Mouse (Mus musculus) gonadal fat pad, adult 2 months (tissue): ENCODE results near the gene Irf2bp1. TPM values are rescaled to one million over a fixed set of nuclear protein-coding genes. Genes with fewer than 3 reads are reported as not detected.
A peak's percentile ranks its signal among the peaks of the same experiment; 100 is the strongest.

Source experiments
- DNase-seq: peaks from one replicate; pipeline ENCODE4 v3.0.0-alpha.2; 2012; ENCODE audit warnings: low read depth
- polyA plus RNA-seq: library from polyadenylated mRNA; depleted of rRNA; stranded (reverse); fragments of >200 nt; gene quantifications from 2 replicates; pipeline ENCODE4 v1.2.3, GENCODE M21; 2012; rRNA removed

Irf2bp1 gene
- 19.4 and 26.1 TPM in 2 replicates for polyA plus RNA-seq

GRCm38 (mm10) chr7:19003902-19004630, at the start of gene Irf2bp1:
Gene Irf2bp1, plus strand, starts transcription at chr7:19004044.
- no peak for DNase-seq

GRCm38 (mm10) chr7:18957569-18958383, 46.1 kb upstream of the Irf2bp1 start:
- DNase-seq, result no peak

DNA sequence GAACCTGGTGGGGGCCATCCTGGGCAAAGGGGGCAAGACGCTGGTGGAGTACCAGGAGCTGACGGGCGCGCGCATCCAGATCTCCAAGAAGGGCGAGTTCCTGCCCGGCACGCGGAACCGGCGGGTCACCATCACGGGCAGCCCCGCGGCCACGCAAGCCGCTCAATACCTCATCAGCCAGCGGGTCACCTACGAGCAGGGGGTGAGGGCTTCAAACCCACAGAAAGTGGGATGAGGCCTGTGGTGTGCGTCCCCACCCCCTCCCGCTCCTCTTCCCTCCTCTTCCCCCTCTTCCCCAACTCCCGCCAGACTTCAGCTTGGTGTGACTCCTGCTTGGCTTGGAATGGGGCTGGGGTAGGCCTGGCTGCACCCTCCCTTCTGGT, 45.5 kb upstream of the Irf2bp1 start:
- no peak for DNase-seq

- no peak for DNase-seq
Observed at GRCm38 (mm10) chr7:18959446-18959845, 44.4 kb upstream of the Irf2bp1 start.

DNA sequence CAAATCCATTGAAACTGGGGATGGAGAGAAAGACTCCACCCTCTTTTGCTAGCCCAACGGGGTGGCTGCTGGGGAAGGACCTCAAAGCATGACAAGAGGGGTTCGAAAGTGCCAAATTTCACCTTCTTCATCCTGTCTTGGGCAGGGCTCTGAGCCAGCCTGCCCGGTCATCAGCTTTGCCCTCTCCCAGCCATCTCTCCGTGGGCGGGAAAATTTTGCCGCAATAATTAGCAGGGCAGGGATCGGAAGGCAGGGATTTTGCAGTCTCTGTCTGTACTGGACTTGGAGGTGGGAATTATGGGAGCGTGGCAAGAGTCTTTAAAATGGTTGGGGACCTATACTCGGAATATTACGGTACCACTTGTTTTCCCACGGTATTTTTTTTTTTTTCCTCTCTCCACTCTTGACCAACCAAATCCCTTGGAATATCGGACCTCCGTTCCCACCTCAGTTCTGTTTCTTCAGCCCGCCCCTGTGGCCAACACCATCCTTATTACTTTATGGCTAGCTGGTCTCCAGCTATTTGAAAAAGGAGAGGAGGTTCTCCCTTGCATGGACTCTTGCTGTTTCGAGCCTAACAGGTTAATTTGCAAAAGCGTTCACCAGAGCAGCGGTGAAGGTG, 41.6 kb upstream of the Irf2bp1 start:
- DNase-seq, result no peak

DNA sequence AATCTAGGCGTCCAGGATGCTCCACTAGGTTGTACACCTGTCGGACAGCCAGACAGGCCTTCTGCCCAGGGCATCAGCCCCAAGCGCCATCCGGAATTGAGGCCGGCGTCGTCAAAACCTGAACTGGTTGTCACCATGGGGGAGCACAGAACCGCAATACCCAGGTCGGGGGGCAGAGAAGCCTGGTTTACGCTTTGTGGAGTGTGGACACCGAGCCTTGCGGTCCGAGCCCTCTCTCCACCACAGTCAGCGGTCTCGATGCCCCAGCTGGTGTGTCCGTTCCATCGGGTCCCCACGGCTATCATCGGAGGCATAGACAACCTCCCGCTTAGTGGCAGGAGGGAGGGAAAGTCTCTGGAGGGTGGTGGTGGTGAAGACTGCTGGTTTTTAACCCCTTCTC, 41.0 kb upstream of the Irf2bp1 start:
- no peak for DNase-seq

DNA sequence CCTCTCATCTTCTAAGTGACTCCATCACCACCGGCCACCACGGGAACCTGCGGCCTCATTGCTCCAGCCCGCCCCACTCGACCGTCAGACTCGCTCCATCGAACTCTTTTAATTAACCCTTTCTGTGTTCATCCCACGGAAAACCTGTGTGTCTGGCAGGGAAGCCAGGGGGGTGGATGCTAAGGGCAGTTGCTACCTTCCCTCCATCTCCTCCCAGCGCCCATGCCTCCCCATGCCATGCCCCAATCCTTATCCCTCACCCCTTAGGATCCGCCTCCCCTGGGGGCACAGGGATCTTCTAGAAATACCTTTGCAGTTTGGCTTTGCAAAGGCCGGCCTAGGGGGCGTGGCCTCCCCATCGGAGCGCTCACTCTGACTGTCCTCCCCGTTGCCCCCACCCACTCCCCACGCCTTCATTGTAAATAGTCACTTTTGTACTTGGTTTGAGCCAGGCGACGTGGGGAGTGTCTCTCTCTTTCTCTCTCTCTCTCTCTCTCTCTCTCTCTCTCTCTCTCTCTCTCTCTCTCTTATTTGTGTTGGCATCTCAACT, 40.5 kb upstream of the Irf2bp1 start:
- DNase-seq, result no peak

GRCm38 (mm10) chr7:18965312-18965711, 38.5 kb upstream of the Irf2bp1 start:
- DNase-seq, result no peak

GRCm38 (mm10) chr7:18967603-18968002, 36.2 kb upstream of the Irf2bp1 start:
- no peak for DNase-seq

DNA sequence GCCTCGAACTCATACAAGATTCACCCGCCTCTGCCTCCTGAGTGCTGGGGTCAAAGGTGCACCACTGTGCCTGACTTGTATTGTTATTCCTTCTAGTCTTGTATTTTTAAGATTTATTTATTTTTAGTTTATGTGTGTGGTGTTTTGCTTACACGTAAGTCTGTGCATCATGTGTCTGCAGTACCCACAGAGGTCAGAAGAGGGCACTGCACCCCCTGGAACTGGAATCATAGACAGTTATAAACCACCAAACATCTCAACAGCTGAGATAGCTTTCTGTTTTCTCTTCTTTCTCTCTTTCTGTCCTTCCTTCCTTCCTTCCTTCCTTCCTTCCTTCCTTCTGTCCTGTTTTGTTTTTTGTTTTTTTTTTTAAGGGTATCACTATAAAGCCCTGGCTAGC, 32.9 kb upstream of the Irf2bp1 start:
- DNase-seq, result no peak

DNA sequence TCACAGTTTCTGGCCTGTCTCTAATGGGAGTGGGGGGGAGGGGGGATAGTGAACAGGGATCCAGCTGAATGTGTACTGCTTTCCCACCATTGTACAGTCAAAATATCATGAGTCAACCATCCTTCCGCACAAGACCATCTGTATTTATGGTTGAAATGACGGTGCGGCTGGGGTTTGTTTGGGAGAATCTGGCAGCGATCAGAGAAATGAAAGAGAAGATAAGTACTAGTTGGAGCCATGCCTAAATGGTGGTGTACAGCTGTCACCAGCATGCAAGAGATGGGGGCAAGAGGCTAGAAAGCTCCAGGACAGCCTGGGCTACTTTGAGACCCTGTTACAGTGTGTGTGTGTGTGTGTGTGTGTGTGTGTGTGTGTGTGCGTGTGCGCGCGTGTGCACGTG, 25.5 kb upstream of the Irf2bp1 start:
- no peak for DNase-seq

- DNase-seq, result no peak
Observed at GRCm38 (mm10) chr7:18986503-18986902, 17.3 kb upstream of the Irf2bp1 start.

DNA sequence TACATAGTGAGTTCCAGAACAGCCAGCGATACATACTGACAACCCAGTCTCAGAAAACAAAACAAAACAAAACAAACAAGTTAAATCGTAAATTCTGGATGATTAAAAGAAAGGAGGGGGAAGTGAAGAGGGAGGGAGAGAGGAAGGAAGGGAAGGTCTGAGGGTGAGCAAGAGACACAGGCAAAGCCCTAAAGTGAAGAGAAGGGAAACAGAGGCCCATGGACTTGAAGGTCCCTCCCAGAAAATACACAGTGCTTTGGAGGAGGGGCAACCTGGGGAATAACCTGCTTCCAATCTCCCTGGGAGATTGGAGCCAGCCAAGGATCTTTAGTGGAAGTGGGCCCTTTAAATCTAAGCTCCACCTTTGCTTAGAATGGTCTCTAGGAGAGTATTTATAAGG, 16.7 kb upstream of the Irf2bp1 start, which contains the start of gene Nanos2:
Nanos2 (plus strand) TSS at position 301 of the 400 bp plus-strand sequence.
- DNase-seq, result no peak

- no peak for DNase-seq
Observed at GRCm38 (mm10) chr7:18987747-18988146, 16.1 kb upstream of the Irf2bp1 start.

GRCm38 (mm10) chr7:18988780-18989179, 15.1 kb upstream of the Irf2bp1 start:
- DNase-seq, result no peak

- DNase-seq, result no peak
Observed at GRCm38 (mm10) chr7:18989995-18990394, 13.8 kb upstream of the Irf2bp1 start.

GRCm38 (mm10) chr7:18990601-18991295, 13.1 kb upstream of the Irf2bp1 start, which contains the start of gene Mypop:
Gene Mypop, plus strand, starts transcription at chr7:18991245.
- peak; percentile 83 for DNase-seq

DNA sequence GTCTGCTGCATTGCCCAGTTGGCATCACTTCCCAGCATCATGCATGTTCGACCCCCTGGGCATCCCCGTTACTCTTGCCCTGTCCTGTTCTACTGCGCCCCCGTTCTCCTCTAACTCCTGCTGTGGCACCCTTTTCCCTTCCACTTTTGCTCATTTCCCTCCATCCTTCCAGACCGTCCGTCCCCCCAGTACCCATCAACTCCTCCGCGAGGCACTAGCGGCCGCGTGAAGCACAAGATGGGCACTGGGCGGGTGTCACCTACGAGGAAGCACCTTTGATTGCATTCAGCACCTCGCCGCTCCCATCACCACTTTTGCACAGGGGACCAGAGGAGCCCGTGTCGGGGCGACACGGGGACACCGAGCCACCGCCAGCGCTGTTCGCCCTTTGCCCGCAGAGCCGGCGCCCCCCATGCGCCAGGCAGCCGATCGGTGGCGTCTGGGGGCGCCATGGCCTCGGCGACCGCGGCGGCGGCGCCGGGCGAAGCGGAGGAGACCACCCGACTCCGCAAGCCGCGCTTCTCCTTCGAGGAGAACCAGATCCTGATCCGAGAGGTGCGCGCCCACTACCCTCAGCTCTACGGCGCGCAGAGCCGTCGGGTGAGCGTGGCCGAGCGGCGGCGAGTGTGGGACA, 12.1 kb upstream of the Irf2bp1 start:
- DNase-seq, result no peak

- DNase-seq, result no peak
Observed at GRCm38 (mm10) chr7:18992294-18992675, 11.6 kb upstream of the Irf2bp1 start.

- DNase-seq, result no peak
Observed at GRCm38 (mm10) chr7:18993036-18993435, 10.8 kb upstream of the Irf2bp1 start.

- no peak for DNase-seq
Observed at GRCm38 (mm10) chr7:18998835-18999234, 5.0 kb upstream of the Irf2bp1 start.
